37 mouse cellular contexts compared by ENCODE assay signal in the genomic region with DNA sequence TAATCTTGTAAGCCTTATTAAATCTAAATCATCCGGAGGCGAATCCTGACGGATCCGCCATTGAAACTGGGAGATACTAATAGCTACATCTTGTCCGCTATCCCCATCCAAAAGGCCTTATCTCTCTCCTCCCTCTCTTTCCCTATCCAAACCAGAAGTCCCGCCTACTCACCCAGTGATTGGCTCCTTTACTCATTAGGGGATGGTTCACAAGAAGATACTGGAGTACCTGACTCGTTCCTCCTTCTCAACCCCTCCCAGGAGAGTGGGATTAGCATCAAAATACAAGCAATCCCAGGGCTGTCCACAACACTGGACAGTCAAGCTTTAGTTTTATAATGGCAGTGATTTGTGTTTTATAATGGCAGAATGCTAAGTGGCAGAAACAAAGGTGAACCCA. TPM values are rescaled to one million over a fixed set of nuclear protein-coding genes. Genes with fewer than 3 reads are reported as not detected.
"Had no signal": no experiment of that assay in that cellular context is flagged by ENCODE, and none has a peak within 500 bp of the region (broad histone marks: within the 10 kb centered on the region; RNA-seq: fewer than 3 reads in every experiment).

No protein-coding gene starts in this region.

- H3K27ac ChIP-seq: heart, embryonic 10.5 days; hindbrain, embryonic 12.5 days; hindbrain, embryonic 14.5 days; layer of hippocampus, adult 2 months; left cerebral cortex, adult 2 months; limb, embryonic 10.5 days; limb, embryonic 12.5 days; liver, embryonic 13.5 days; liver, embryonic 15.5 days had no signal

- DNase-seq: gastrocnemius, postnatal 14 days; gastrocnemius, postnatal 36 days; heart, adult 18-20 months; heart, postnatal 14 days; heart, postnatal 36 days; kidney, adult 11 months; kidney, adult 2 months; kidney, postnatal 10 days; kidney, postnatal 25 days; kidney, postnatal 4 days; liver; liver, embryonic 13.5 days had no signal

- H3K4me3 ChIP-seq: heart, embryonic 10.5 days; heart, embryonic 12.5 days; hindbrain, embryonic 12.5 days; layer of hippocampus, adult 2 months; left cerebral cortex, adult 2 months; limb, embryonic 10.5 days; limb, embryonic 12.5 days; liver, embryonic 13.5 days; liver, embryonic 15.5 days had no signal

- H3K4me1 ChIP-seq: heart, embryonic 10.5 days; heart, embryonic 12.5 days; hindbrain, embryonic 12.5 days; limb, embryonic 12.5 days had no signal

- H3K27me3 ChIP-seq: hindbrain, embryonic 12.5 days; limb, embryonic 12.5 days; liver, embryonic 13.5 days; liver, embryonic 15.5 days had no signal

- H3K9me3 ChIP-seq: heart, embryonic 10.5 days; heart, embryonic 12.5 days; hindbrain, embryonic 12.5 days; limb, embryonic 10.5 days; limb, embryonic 12.5 days; liver, embryonic 13.5 days; liver, embryonic 15.5 days had no signal

- ATAC-seq: hindbrain, embryonic 16.5 days; intestine, embryonic 16.5 days had no signal

- H3K9ac ChIP-seq: heart, embryonic 12.5 days; hindbrain, embryonic 12.5 days; hindbrain, embryonic 14.5 days; limb, embryonic 12.5 days; liver, embryonic 13.5 days; liver, embryonic 15.5 days had no signal

- H3K36me3 ChIP-seq: heart, embryonic 10.5 days; heart, embryonic 12.5 days; hindbrain, embryonic 12.5 days; limb, embryonic 10.5 days; limb, embryonic 12.5 days; liver, embryonic 13.5 days; liver, embryonic 15.5 days had no signal

RNA-seq across cellular contexts. Expression of a gene that starts 37.0 kb away (rescaled TPM):
- total RNA-seq: gastrocnemius, adult 18-20 months; gastrocnemius, adult 8-10 months; gastrocnemius, postnatal 14 days; gastrocnemius, postnatal 36 days; layer of hippocampus, adult 2 months; layer of hippocampus, postnatal 10 days; layer of hippocampus, postnatal 25 days; left cerebral cortex, adult 2 months; left cerebral cortex, postnatal 14 days; left cerebral cortex, postnatal 36 days had no signal
- polyA plus RNA-seq: heart, embryonic 10.5 days; heart, embryonic 12.5 days; hindbrain, embryonic 12.5 days; hindbrain, embryonic 14.5 days; kidney, embryonic 14.5 days; limb, embryonic 10.5 days; limb, embryonic 12.5 days; liver, embryonic 11.5 days had no signal

RNA-seq across cellular contexts. Expression of a gene that starts 45.3 kb away (rescaled TPM):
- total RNA-seq: gastrocnemius, adult 18-20 months; gastrocnemius, adult 8-10 months; gastrocnemius, postnatal 14 days; gastrocnemius, postnatal 36 days; heart, adult 8-10 months; heart, postnatal 14 days; heart, postnatal 36 days; hematopoietic stem cell, adult 5-6 weeks; layer of hippocampus, adult 2 months; layer of hippocampus, postnatal 10 days; layer of hippocampus, postnatal 25 days; left cerebral cortex, adult 2 months; left cerebral cortex, postnatal 14 days; left cerebral cortex, postnatal 36 days had no signal
- polyA plus RNA-seq: gonadal fat pad, adult 2 months; heart, embryonic 10.5 days; heart, embryonic 12.5 days; heart, embryonic 14.5 days; hindbrain, embryonic 12.5 days; hindbrain, embryonic 14.5 days; hindbrain, embryonic 16.5 days; intestine, embryonic 14.5 days; intestine, embryonic 16.5 days; kidney, embryonic 14.5 days; limb, embryonic 10.5 days; limb, embryonic 12.5 days; limb, embryonic 14.5 days; liver, embryonic 11.5 days; liver, embryonic 13.5 days; liver, embryonic 15.5 days had no signal
